Mouse (Mus musculus) heart, adult 11 months (tissue): Measurements from ENCODE around the gene St3gal3.

Source experiments
- DNase-seq: peaks from one replicate; pipeline ENCODE4 v3.0.0; 2022

Gene St3gal3

DNA sequence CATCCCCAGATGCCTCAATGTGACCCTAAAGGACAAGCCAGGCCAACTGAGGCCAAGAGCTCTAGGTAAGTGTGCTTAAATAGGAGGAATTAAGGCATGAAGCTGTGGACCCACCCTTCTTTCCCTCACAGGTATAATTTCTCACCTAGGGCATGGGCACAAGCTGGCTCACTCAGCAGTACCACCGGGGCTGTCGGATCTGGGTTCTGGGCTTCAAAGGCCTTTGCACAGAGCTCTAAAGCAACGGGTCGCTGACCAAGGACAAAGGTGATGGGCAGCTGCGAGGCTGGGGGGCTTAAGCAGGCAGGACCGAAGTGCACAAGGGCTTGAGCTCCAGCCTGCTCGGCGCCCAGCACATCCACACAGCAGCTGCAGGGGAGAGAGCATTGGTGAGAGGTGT lies 244.0 kb downstream of the St3gal3 start:
- DNase-seq: peak; percentile 88

- peak; percentile 92 for DNase-seq
Observed at GRCm38 (mm10) chr4:117890031-117890430, 244.7 kb downstream of the St3gal3 start.

GRCm38 (mm10) chr4:117889471-117889870 lies 245.2 kb downstream of the St3gal3 start:
- no peak for DNase-seq

- no peak for DNase-seq
Observed at GRCm38 (mm10) chr4:117887920-117888319, 246.8 kb downstream of the St3gal3 start.

DNA sequence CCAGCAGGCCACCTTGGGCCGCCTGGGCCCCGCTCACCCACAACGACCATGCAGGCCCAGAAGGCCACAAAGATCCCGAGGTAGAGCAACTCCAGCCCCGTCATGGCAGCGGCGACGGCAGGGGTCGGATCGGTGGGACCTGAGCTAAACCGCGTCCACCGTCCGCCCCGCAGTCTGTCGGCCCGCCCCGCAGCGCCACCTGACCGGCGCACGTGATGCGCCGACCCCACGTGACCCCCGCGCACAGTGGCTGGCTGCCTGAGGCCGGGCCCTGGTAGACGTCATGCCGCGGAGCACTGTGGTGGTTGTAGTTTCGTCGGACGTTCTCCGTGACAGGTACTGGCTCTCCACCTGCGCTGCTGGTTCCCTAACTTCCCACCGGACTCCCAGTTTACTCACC lies 247.6 kb downstream of the St3gal3 start, which contains the start of gene Atp6v0b:
Gene Atp6v0b, minus strand, starts transcription at position 201 of the 400 bp plus-strand sequence.
- peak; percentile 100 for DNase-seq

GRCm38 (mm10) chr4:117886644-117887043 lies 248.1 kb downstream of the St3gal3 start:
- no peak for DNase-seq

DNA sequence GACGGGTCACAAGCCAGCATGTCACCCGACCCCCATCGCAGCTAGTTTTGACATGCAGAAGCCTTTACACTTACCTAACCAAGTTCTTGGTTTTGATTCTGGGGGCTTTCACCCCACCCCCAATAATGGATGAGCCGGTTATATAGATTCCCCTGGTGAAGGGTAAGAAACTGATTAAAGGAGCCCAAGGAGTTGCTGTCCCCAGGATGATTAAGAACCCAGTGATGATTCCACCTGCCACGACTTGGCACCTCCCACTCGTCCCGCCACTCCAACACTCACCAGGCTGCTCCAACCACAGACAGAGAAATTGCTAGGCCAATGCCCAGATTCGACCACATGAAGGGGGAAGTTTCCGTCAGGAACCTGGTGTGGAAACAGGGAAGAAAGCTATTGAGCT lies 248.7 kb downstream of the St3gal3 start:
- DNase-seq: no peak

GRCm38 (mm10) chr4:117885093-117885492 lies 249.6 kb downstream of the St3gal3 start:
- DNase-seq: peak; percentile 91

- DNase-seq: peak; percentile 92
Observed at GRCm38 (mm10) chr4:117884146-117884545, 250.6 kb downstream of the St3gal3 start.

GRCm38 (mm10) chr4:117882701-117883691 lies 251.7 kb downstream of the St3gal3 start, which contains the start of gene B4galt2:
Gene B4galt2 (minus strand): TSS chr4:117883487.
- DNase-seq: peak; percentile 97
